Mouse (Mus musculus) pancreas, adult 10 weeks (tissue): Measurements from ENCODE around the gene Scd1. TPM values are rescaled to one million over a fixed set of nuclear protein-coding genes. Genes with fewer than 3 reads are reported as not detected.

ENCODE experiments used
- polyA plus RNA-seq: library from polyadenylated mRNA; stranded (reverse); fragments of 350-450 nt; fragmentation: Illumina TruSeq; extraction: RNeasy Lipid Tissue Mini Kit (QIAGEN cat#74804); gene quantifications from one replicate; pipeline ENCODE4 v1.2.3, GENCODE M21; 2015; ENCODE audit warnings: low read depth, low replicate concordance; ENCODE audit not compliant: insufficient read depth

The Scd1 gene
- polyA plus RNA-seq, result 53.9 TPM

DNA sequence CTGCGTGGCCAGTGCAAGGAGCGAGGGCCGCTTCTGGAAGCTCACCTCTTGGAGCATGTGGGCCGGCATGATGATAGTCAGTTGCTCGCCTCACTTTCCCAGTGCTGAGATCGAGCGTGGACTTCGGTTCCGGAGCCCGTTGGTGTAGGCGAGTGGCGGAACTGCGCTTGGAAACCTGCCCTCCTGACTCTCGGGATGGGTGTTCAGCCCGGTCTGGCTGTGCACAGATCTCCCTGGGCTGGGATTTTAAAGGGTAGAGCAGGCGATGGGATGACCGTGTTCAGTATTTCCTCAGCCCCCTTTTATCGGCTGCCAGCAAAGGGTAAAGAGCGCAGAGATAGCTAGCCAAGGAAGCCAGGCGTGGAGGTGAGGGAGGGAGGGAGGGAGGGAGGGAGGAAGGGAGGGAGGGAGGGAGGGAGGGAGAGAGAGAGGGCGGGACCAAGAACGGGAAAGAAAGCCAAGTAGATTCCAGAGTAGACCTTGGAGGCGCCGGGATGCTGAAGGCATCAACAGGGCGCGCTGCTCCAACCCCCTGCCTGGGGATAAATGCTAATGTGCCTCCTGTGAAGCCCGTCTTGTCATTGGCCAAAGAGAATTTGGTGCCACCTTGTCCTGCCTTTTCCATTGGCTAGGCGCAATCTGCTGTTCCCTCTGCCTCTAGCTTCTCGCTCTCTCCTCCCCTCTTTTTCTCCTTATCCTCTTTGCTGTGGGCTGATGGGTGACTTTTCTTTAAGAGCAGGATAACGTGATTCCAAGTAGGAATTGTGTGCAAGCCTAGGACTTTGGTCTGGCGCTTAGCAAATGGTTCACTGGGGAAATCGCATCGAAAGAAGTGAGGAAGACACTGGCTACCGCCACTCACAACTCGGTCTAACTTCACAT, at the start of gene Scd1:
Scd1 (minus strand) TSS at position 539 of the 882 bp plus-strand sequence.

Other genes starting within 250 kb of the Scd1 start
- not detected for gene Pkd2l1, start 215.4 kb downstream of the Scd1 start, polyA plus RNA-seq
- not detected for gene Scd3, start 204.6 kb downstream of the Scd1 start, polyA plus RNA-seq
- gene Scd2, start 114.2 kb downstream of the Scd1 start, polyA plus RNA-seq, result 20.6 TPM
- 0.24 TPM for gene Scd4, start 74.8 kb downstream of the Scd1 start, polyA plus RNA-seq
- not detected for gene Wnt8b, start 85.6 kb upstream of the Scd1 start, polyA plus RNA-seq
- 4.5 TPM for gene Sec31b, start 138.0 kb upstream of the Scd1 start, polyA plus RNA-seq
- gene Gm20538, start 145.0 kb upstream of the Scd1 start, polyA plus RNA-seq, result not detected
- 87.7 TPM for gene Ndufb8, start 147.6 kb upstream of the Scd1 start, polyA plus RNA-seq
- 3.8 TPM for gene Hif1an, start 155.0 kb upstream of the Scd1 start, polyA plus RNA-seq